Mouse (Mus musculus) pancreas, adult 10 weeks (tissue): ENCODE measurements around the gene Ddx19b. TPM values are rescaled to one million over a fixed set of nuclear protein-coding genes. Genes with fewer than 3 reads are reported as not detected.

Source experiments
- polyA plus RNA-seq: library from polyadenylated mRNA; stranded (reverse); fragments of 350-450 nt; fragmentation: Illumina TruSeq; extraction: RNeasy Lipid Tissue Mini Kit (QIAGEN cat#74804); gene quantifications from one replicate; pipeline ENCODE4 v1.2.3, GENCODE M21; 2015; ENCODE audit warnings: low read depth, low replicate concordance; ENCODE audit not compliant: insufficient read depth

Gene Ddx19b
- 1.4 TPM for polyA plus RNA-seq

DNA sequence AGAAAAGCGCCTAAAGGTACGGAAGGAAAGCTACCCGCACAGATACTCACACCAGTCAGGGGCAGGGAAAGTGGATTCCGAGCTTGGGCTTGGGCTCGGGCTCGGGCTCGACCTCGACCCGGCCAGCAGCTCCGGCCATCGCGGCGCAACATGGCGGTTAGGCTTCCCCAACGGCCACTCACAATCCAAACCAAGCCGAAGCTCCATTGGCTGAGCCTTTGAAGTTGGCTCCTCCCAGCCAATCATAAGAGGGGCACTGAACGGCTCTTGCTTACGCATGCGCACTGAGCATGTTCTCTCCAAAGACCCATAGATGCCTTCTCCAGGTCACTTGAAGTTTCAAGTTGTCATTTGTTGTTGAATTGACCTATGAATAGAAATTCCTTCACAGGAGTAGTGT, at the start of gene Ddx19b:
Ddx19b (minus strand) TSS at position 180 of the 400 bp plus-strand sequence.

GRCm38 (mm10) chr8:111056158-111056663, 24.7 kb upstream of the Ddx19b start, which contains the start of gene Exosc6:
Exosc6 (plus strand) TSS chr8:111056339.

DNA sequence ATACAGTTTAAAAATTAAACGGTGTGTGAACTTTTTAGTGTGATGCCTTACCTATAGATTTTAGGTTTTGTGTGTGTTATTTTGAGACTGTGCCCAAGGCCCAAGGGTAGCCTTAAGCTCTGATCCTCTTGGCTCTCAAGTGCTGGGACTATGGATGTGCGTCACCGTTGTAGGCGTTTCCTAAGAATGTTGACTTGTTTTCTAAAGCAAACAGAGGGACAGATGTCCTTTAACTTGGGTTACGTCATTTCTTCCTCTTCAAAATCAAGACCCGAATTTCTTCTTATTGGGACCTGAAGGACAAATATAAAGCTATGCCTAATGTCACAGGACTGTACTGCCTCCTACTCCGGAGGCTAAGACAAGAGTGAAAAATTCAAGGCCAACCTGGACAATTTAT, 1.4 kb upstream of the Ddx19b start, which contains the start of gene Aars:
Aars (plus strand) TSS at position 229 of the 400 bp plus-strand sequence.

GRCm38 (mm10) chr8:110997547-110998531, 33.7 kb downstream of the Ddx19b start, which contains the start of gene Ddx19a:
Ddx19a (minus strand) TSS chr8:110997800.

Other genes starting within 250 kb of the Ddx19b start
- 5.1 TPM for gene Il34, start 225.8 kb downstream of the Ddx19b start, polyA plus RNA-seq
- 9.6 TPM for gene Cog4, start 185.2 kb downstream of the Ddx19b start, polyA plus RNA-seq
- 10.7 TPM for gene Sf3b3, start 185.0 kb downstream of the Ddx19b start, polyA plus RNA-seq
- 4.9 TPM for gene Fuk, start 129.3 kb downstream of the Ddx19b start, polyA plus RNA-seq
- 4.4 TPM for gene St3gal2, start 111.8 kb downstream of the Ddx19b start, polyA plus RNA-seq
- 6.0 TPM for gene Ddx19a, start 34.0 kb downstream of the Ddx19b start, polyA plus RNA-seq
- 9.4 TPM for gene Aars, start 1.4 kb upstream of the Ddx19b start, polyA plus RNA-seq
- not detected for gene Exosc6, start 24.6 kb upstream of the Ddx19b start, polyA plus RNA-seq
- not detected for gene Clec18a, start 60.7 kb upstream of the Ddx19b start, polyA plus RNA-seq
- gene Pdpr, start 62.9 kb upstream of the Ddx19b start, polyA plus RNA-seq: 1.3 TPM
- gene Glg1, start 227.5 kb upstream of the Ddx19b start, polyA plus RNA-seq: 9.4 TPM